9 mouse cellular contexts compared by ENCODE assay signal in genomic region chr5:53929814-53930213, GRCm38 (mm10).
DNase-seq lines count a peak whose midpoint lies in the region; ATAC-seq and TF ChIP-seq lines count a peak whose summit lies in the region.
"Had no signal": no experiment of that assay in that cellular context is flagged by ENCODE, and none has a peak within 500 bp of the region (broad histone marks: within the 10 kb centered on the region; RNA-seq: fewer than 3 reads in every experiment).

No protein-coding gene starts in this region.

- H3K27me3 ChIP-seq in kidney, adult 2 months (replicated peaks; ENCODE audit: control insufficient read depth, insufficient read depth, low read length), result no peaks in the 10 kb centered on the region
- no peaks in the 10 kb centered on the region for H3K27me3 ChIP-seq in CH12.LX (replicated peaks)

- H3K9ac ChIP-seq in CH12.LX (ENCODE audit: insufficient read depth, low read depth), result no peak overlapping the region

- no peaks in the 10 kb centered on the region for H3K9me3 ChIP-seq in CH12.LX (replicated peaks; ENCODE audit: low read length)

- no peak overlapping the region for H3K4me2 ChIP-seq in CH12.LX (ENCODE audit: insufficient read depth, low read depth, poor library complexity, severe bottlenecking)

- dilution Hi-C loops in CH12.LX (cut with MboI; ENCODE audit: extremely low pct_ligation_motif_present, extremely low pct_unique_long_range_greater_than_20kb, low sequenced_read_pairs), result no loop called here

- 81% methylated on average over 6 of the region's 6 CpGs for WGBS in kidney, adult 2 months

- H3K4me3 ChIP-seq in kidney, adult 2 months (ENCODE audit: insufficient read depth, low read depth, low read length), result no peak overlapping the region
- H3K4me3 ChIP-seq in CH12.LX (replicated peaks in 1 of 3; ENCODE audit: low read depth in 2 of 3, low read length in 2 of 3, poor library complexity in 1 of 3), result no peak overlapping the region

- TF ChIP-seq CTCF in kidney, adult 2 months (conservative IDR thresholded peaks at IDR 0.05; ENCODE audit: insufficient read depth, insufficient read length, low read depth, low read length), result 0 out of 2 replicates have a peak, but pooled peaks have one; percentile 16
- TF ChIP-seq CTCF in CH12.LX (conservative IDR thresholded peaks at IDR 0.05 in 1 of 2, IDR thresholded peaks at IDR 0.05 in 1 of 2; ENCODE audit: low read depth in 2 of 2, low read length in 2 of 2), result 0 out of 4 replicates have a peak, but pooled peaks of 1 of the 2 experiments have one; percentile 20

- TF ChIP-seq EP300 in CH12.LX (IDR thresholded peaks at IDR 0.05; ENCODE audit: low read length), result no peak

- no peak for TF ChIP-seq POLR2A in kidney, adult 2 months (IDR thresholded peaks at IDR 0.05; ENCODE audit: low read depth, low read length)
- no peak for TF ChIP-seq POLR2A in CH12.LX (IDR thresholded peaks at IDR 0.05; ENCODE audit: low read depth, low read length)

- in situ Hi-C loops in CH12.LX (cut with MboI; ENCODE audit: low pct_ligation_motif_present, low pct_unique_long_range_greater_than_20kb, low sequenced_read_pairs), result no loop called here

- peak; percentile 25 for TF ChIP-seq RAD21 in CH12.LX (IDR thresholded peaks at IDR 0.05; ENCODE audit: low read depth, low read length)

- H3K36me3 ChIP-seq in kidney, adult 2 months (ENCODE audit: control insufficient read depth, insufficient read depth, low read length), result no peaks in the 10 kb centered on the region
- H3K36me3 ChIP-seq in CH12.LX (replicated peaks in 1 of 2; ENCODE audit: control insufficient read depth in 1 of 2, insufficient read depth in 1 of 2, low read length in 1 of 2), result no peaks in the 10 kb centered on the region

- no peaks in the 10 kb centered on the region for H3K79me2 ChIP-seq in CH12.LX (replicated peaks; ENCODE audit: control insufficient read depth, extremely low read depth, insufficient read depth, poor library complexity, severe bottlenecking)

- peak; percentile 24 for DNase-seq in kidney, adult 2 months
- DNase-seq in kidney, adult 18-20 months, result no peak
- DNase-seq in A20 (ENCODE audit: low read depth, low spot score) (peak; percentile 4), CH12.LX (ENCODE audit: extremely low read depth) (no peak)
- no peak for DNase-seq in ovary, postnatal 36 days (ENCODE audit: low spot score)
- DNase-seq in thymus, postnatal 0 days (ENCODE audit: low spot score), result no peak
- DNase-seq: thymus, postnatal 25 days had no signal

- H3K4me1 ChIP-seq in kidney, adult 2 months (ENCODE audit: control insufficient read depth, insufficient read depth, low read length), result peaks cover 3% of the 10 kb centered on the region; the same call in 1 of the 2 replicates
- H3K4me1 ChIP-seq in CH12.LX (ENCODE audit: control insufficient read depth in 1 of 2, insufficient read depth in 2 of 2), result peaks cover 0 to 5% of the 10 kb centered on the region in 2 experiments; a peak in 2 of 4 replicates

- ATAC-seq in megakaryocyte, adult 5-6 weeks (ENCODE audit: poor library complexity, severe bottlenecking), result peak; percentile 43; the same call in 1 of the 2 replicates
- ATAC-seq: inflammation-experienced regulatory T-cells, adult 6 months had no signal

- H3K27ac ChIP-seq in kidney, adult 2 months (ENCODE audit: insufficient read depth, low read depth, low read length), result peak overlapping the region; percentile 64; the same call in 1 of the 2 replicates
- no peak overlapping the region for H3K27ac ChIP-seq in CH12.LX (ENCODE audit: insufficient read depth, low read depth)

TF ChIP-seq in CH12.LX, 34 proteins besides CTCF, POLR2A, EP300 and RAD21:
- TF ChIP-seq MAX (IDR thresholded peaks at IDR 0.05; ENCODE audit: low read length) (no peak), SMC3 (IDR thresholded peaks at IDR 0.05; ENCODE audit: low read depth, low read length) (peak; percentile 15; the same call in 1 of the 2 replicates), UBTF (IDR thresholded peaks at IDR 0.05; ENCODE audit: low read depth, low read length) (no peak)

Comparison
In these comparisons a context has a peak if more than half of its experiments do, and no peak if none do; other contexts are left out.
1. DNase-seq: peak in kidney, adult 2 months (single experiment) and A20 (single experiment); none in kidney, adult 18-20 months (single experiment), CH12.LX (single experiment), ovary, postnatal 36 days (single experiment) and thymus, postnatal 0 days (single experiment).